Comparison of ENCODE assay signal across 18 mouse cellular contexts in genomic region chr6:52154044-52154443, GRCm38 (mm10). TPM values are rescaled to one million over a fixed set of nuclear protein-coding genes. Genes with fewer than 3 reads are reported as not detected.
"Had no signal": no experiment of that assay in that cellular context is flagged by ENCODE, and none has a peak within 500 bp of the region (broad histone marks: within the 10 kb centered on the region; RNA-seq: fewer than 3 reads in every experiment).

No protein-coding gene starts in this region.

- DNase-seq: kidney, adult 2 months; kidney, postnatal 36 days; layer of hippocampus, adult 9-11 months; layer of hippocampus, postnatal 36 days; lung, adult 2 months; lung, postnatal 36 days; right cerebral cortex, postnatal 4 days; spleen, adult 18-20 months; thymus, adult 18-20 months; thymus, postnatal 14 days had no signal

- H3K4me3 ChIP-seq: liver, embryonic 15.5 days had no signal

- H3K9me3 ChIP-seq: liver, embryonic 15.5 days had no signal

- H3K27ac ChIP-seq: liver, embryonic 15.5 days had no signal

- H3K4me2 ChIP-seq: liver, embryonic 11.5 days; liver, embryonic 15.5 days had no signal

- H3K36me3 ChIP-seq: liver, embryonic 15.5 days had no signal

- H3K9ac ChIP-seq: liver, embryonic 15.5 days had no signal

- ATAC-seq: lung, postnatal 0 days; midbrain, embryonic 16.5 days had no signal

RNA-seq across cellular contexts. Expression of gene Hoxa1, which starts 4.1 kb away (rescaled TPM):
- total RNA-seq: layer of hippocampus, adult 18-20 months; layer of hippocampus, postnatal 36 days; left cerebral cortex, adult 8-10 months; left cerebral cortex, postnatal 25 days had no signal
- polyA plus RNA-seq: midbrain, embryonic 16.5 days had no signal

RNA-seq across cellular contexts. Expression of gene Hoxa2, which starts 10.6 kb away (rescaled TPM):
- total RNA-seq: layer of hippocampus, adult 18-20 months; layer of hippocampus, postnatal 36 days; left cerebral cortex, adult 8-10 months; left cerebral cortex, postnatal 25 days had no signal

RNA-seq across cellular contexts. Expression of gene 5730596B20Rik, which starts 23.3 kb away (rescaled TPM):
- total RNA-seq: layer of hippocampus, adult 18-20 months; layer of hippocampus, postnatal 36 days; left cerebral cortex, adult 8-10 months; left cerebral cortex, postnatal 25 days; megakaryocyte progenitor cell, adult 5-6 weeks had no signal
- polyA plus RNA-seq: midbrain, embryonic 16.5 days had no signal

RNA-seq across cellular contexts. Expression of gene Hoxa4, which starts 37.5 kb away (rescaled TPM):
- total RNA-seq: layer of hippocampus, adult 18-20 months; layer of hippocampus, postnatal 36 days; left cerebral cortex, adult 8-10 months; left cerebral cortex, postnatal 25 days had no signal
- polyA plus RNA-seq: midbrain, embryonic 16.5 days had no signal

RNA-seq across cellular contexts. Expression of gene Hoxa5, which starts 50.3 kb away (rescaled TPM):
- total RNA-seq: layer of hippocampus, adult 18-20 months; layer of hippocampus, postnatal 36 days; left cerebral cortex, adult 8-10 months; left cerebral cortex, postnatal 25 days had no signal
- polyA plus RNA-seq: midbrain, embryonic 16.5 days had no signal
